ENCODE assay signal across 8 mouse cellular contexts in genomic region chr7:30625530-30626384, GRCm38 (mm10). TPM values are rescaled to one million over a fixed set of nuclear protein-coding genes. Genes with fewer than 3 reads are reported as not detected.
DNase-seq lines count a peak whose midpoint lies in the region; ATAC-seq and TF ChIP-seq lines count a peak whose summit lies in the region.

Gene Cox6b1 (minus strand): TSS chr7:30626151.

- peak within 1 kb of the TSS; percentile 84 for H3K4me3 ChIP-seq in C2C12 (ENCODE audit: insufficient read depth, poor library complexity, severe bottlenecking)
- peak within 1 kb of the TSS; percentile 95 for H3K4me3 ChIP-seq in heart, embryonic 10.5 days
- peak within 1 kb of the TSS; percentile 75 for H3K4me3 ChIP-seq in kidney, embryonic 16.5 days (ENCODE audit: low read length)
- H3K4me3 ChIP-seq in liver, adult 2 months (ENCODE audit: insufficient read depth, low read depth, low read length), result peak within 1 kb of the TSS; percentile 97
- peak within 1 kb of the TSS; percentile 79 for H3K4me3 ChIP-seq in myocyte

- peaks cover 22% of the 10 kb centered on the region for H3K4me1 ChIP-seq in heart, embryonic 10.5 days
- peaks cover 7% of the 10 kb centered on the region for H3K4me1 ChIP-seq in kidney, embryonic 16.5 days (ENCODE audit: insufficient read depth, low read length)
- peaks cover 12% of the 10 kb centered on the region for H3K4me1 ChIP-seq in liver, adult 2 months (ENCODE audit: control insufficient read depth, insufficient read depth, low read length)

- H3K4me2 ChIP-seq in kidney, embryonic 16.5 days (replicated peaks; ENCODE audit: low read depth, low read length), result peak within 1 kb of the TSS; percentile 62
- peak within 1 kb of the TSS; percentile 82 for H3K4me2 ChIP-seq in myocyte (ENCODE audit: low read depth)

- no peaks in the 10 kb centered on the region for H3K9me3 ChIP-seq in heart, embryonic 10.5 days
- no peaks in the 10 kb centered on the region for H3K9me3 ChIP-seq in kidney, embryonic 16.5 days (ENCODE audit: low read length)

- H3K27me3 ChIP-seq in C2C12 (ENCODE audit: control insufficient read depth, insufficient read depth, insufficient read length) (peaks cover 9% of the 10 kb centered on the region), myocyte (ENCODE audit: control insufficient read depth, insufficient read depth, insufficient read length) (peaks cover 23% of the 10 kb centered on the region)
- H3K27me3 ChIP-seq in heart, embryonic 10.5 days (ENCODE audit: insufficient read depth, poor library complexity, severe bottlenecking), result 0 out of 2 replicates have a peak, but pooled peaks cover 2% of the 10 kb centered on the region
- peaks cover 6% of the 10 kb centered on the region; the same call in 1 of the 2 replicates for H3K27me3 ChIP-seq in kidney, embryonic 16.5 days (ENCODE audit: insufficient read depth, low read length)
- no peaks in the 10 kb centered on the region for H3K27me3 ChIP-seq in liver, adult 2 months (ENCODE audit: control insufficient read depth, insufficient read depth, low read length)
- no peaks in the 10 kb centered on the region for H3K27me3 ChIP-seq in splenic B cell, adult 2 months (ENCODE audit: control insufficient read depth, insufficient read depth, low read length, poor library complexity, severe bottlenecking)

- H3K27ac ChIP-seq in heart, embryonic 10.5 days, result peak within 1 kb of the TSS; percentile 96
- H3K27ac ChIP-seq in kidney, embryonic 16.5 days (ENCODE audit: low read length), result peak within 1 kb of the TSS; percentile 61; the same call in 1 of the 2 replicates
- H3K27ac ChIP-seq in liver, adult 2 months (replicated peaks; ENCODE audit: insufficient read depth, low read depth, low read length), result peak within 1 kb of the TSS; percentile 99

- H3ac ChIP-seq in C2C12 (ENCODE audit: control insufficient read depth, insufficient read length, low read depth), result peak within 1 kb of the TSS; percentile 77
- H3ac ChIP-seq in myocyte (ENCODE audit: control insufficient read depth, insufficient read length), result peak within 1 kb of the TSS; percentile 14

- 2% methylated on average over 44 of the region's 44 CpGs for WGBS in heart, embryonic 10.5 days
- WGBS in kidney, embryonic 16.5 days, result 2% methylated on average over 44 of the region's 44 CpGs
- under 1% methylated on average over 44 of the region's 44 CpGs for WGBS in liver, adult 2 months

- H3K79me3 ChIP-seq in C2C12 (ENCODE audit: low read depth), result peaks cover 20% of the 10 kb centered on the region

- TF ChIP-seq POLR2A in liver, adult 2 months (IDR thresholded peaks at IDR 0.05; ENCODE audit: extremely low read depth, insufficient read depth, low read length), result peak; percentile 52; the same call in 1 of the 2 replicates
- TF ChIP-seq POLR2A in myocyte (IDR thresholded peaks at IDR 0.05; ENCODE audit: insufficient read length, low read depth), result peak; percentile 69

- peak; percentile 98 for ATAC-seq in erythroblast, adult 5-6 weeks (replicated peaks; ENCODE audit: low FRiP score, poor library complexity, severe bottlenecking)
- peak; percentile 94 for ATAC-seq in kidney, embryonic 16.5 days (ENCODE audit: low FRiP score, low TSS enrichment)

- H3K36me3 ChIP-seq in C2C12 (ENCODE audit: control insufficient read depth, insufficient read depth) (peaks cover 23% of the 10 kb centered on the region), myocyte (ENCODE audit: control insufficient read depth, insufficient read depth) (peaks cover 12% of the 10 kb centered on the region)
- H3K36me3 ChIP-seq in heart, embryonic 10.5 days, result peaks cover 36% of the 10 kb centered on the region
- peaks cover 27% of the 10 kb centered on the region for H3K36me3 ChIP-seq in kidney, embryonic 16.5 days (ENCODE audit: insufficient read depth, low read length)
- H3K36me3 ChIP-seq in liver, adult 2 months (ENCODE audit: control insufficient read depth, insufficient read depth, low read length), result peaks cover 22% of the 10 kb centered on the region
- H3K36me3 ChIP-seq in splenic B cell, adult 2 months (ENCODE audit: control insufficient read depth, insufficient read depth, low read length, poor library complexity, severe bottlenecking), result no peaks in the 10 kb centered on the region; the same call in 1 of the 2 replicates

- TF ChIP-seq CTCF in C2C12 (IDR thresholded peaks at IDR 0.05; ENCODE audit: control insufficient read depth, insufficient read depth, insufficient read length), result no peak
- no peak for TF ChIP-seq CTCF in liver, adult 2 months (IDR thresholded peaks at IDR 0.05; ENCODE audit: low read depth, low read length)

- H3K9ac ChIP-seq in kidney, embryonic 16.5 days (replicated peaks; ENCODE audit: low read length), result peak within 1 kb of the TSS; percentile 88
- peak within 1 kb of the TSS; percentile 97 for H3K9ac ChIP-seq in liver, adult 2 months (ENCODE audit: low read depth, low read length)

- peak; percentile 98 for DNase-seq in brain, adult 2 months (ENCODE audit: low read depth, low spot score)
- peak; percentile 97 for DNase-seq in heart, embryonic 10.5 days (ENCODE audit: low spot score)
- peak; percentile 90 for DNase-seq in liver, adult 2 months (ENCODE audit: extremely low read depth, low read depth, low spot score)
- DNase-seq in splenic B cell, adult 2 months (ENCODE audit: low read depth, low spot score), result peak; percentile 97

- H3K79me2 ChIP-seq in C2C12 (ENCODE audit: control insufficient read depth, insufficient read depth) (peaks cover 37% of the 10 kb centered on the region), myocyte (ENCODE audit: control insufficient read depth, insufficient read depth) (peaks cover 40% of the 10 kb centered on the region)
- peaks cover 25% of the 10 kb centered on the region for H3K79me2 ChIP-seq in liver, adult 2 months (ENCODE audit: control insufficient read depth, insufficient read depth, low read length)

TF ChIP-seq in C2C12, 6 proteins besides CTCF, POLR2A, EP300 and RAD21:
- TF ChIP-seq MAX (IDR thresholded peaks at IDR 0.05) (peak; percentile 44), CEBPB (IDR thresholded peaks at IDR 0.05; ENCODE audit: low read depth) (no peak), USF1 (IDR thresholded peaks at IDR 0.05; ENCODE audit: low read depth) (no peak), MYOG (IDR thresholded peaks at IDR 0.05; ENCODE audit: control insufficient read depth, extremely low read depth, insufficient read length) (no peak), MYOD1 (IDR thresholded peaks at IDR 0.05; ENCODE audit: control insufficient read depth, insufficient read length, low read depth) (no peak), FOSL1 (IDR thresholded peaks at IDR 0.05; ENCODE audit: insufficient read depth, low read length, poor library complexity, severe bottlenecking) (no peak)

TF ChIP-seq in myocyte, 11 proteins besides CTCF, POLR2A, EP300 and RAD21:
- TF ChIP-seq REST (IDR thresholded peaks at IDR 0.05; ENCODE audit: insufficient read depth, insufficient read length) (no peak), POLR2AphosphoS2 (IDR thresholded peaks at IDR 0.05; ENCODE audit: insufficient read length, low read depth) (peak; percentile 66)

RNA-seq across cellular contexts. Expression of gene Cox6b1, which starts in this region (rescaled TPM):
- 795 TPM for polyA plus RNA-seq in C2C12 (2012; fragmentation: generic; extraction: Trizol)
- total RNA-seq in erythroblast, adult 5-6 weeks (2015; ENCODE audit: low replicate concordance), result 74.4 and 173 TPM in 2 replicates
- total RNA-seq in erythroblast, adult 5-6 weeks (2017; ENCODE audit: low replicate concordance), result 135 and 145 TPM in 2 replicates
- 1,107 and 1,574 TPM in 2 replicates for polyA plus RNA-seq in heart, embryonic 10.5 days (2016; fragmentation: Nextera tagmentation; extraction: Ambion mirVana)
- polyA plus RNA-seq in kidney, embryonic 16.5 days (2015; fragmentation: Nextera tagmentation; extraction: Ambion mirVana), result 1,049 TPM in 2 replicates
- total RNA-seq in liver, adult 2 months (2014; rRNA removed), result 640 and 781 TPM in 2 replicates
- 399 and 416 TPM in 2 replicates for polyA plus RNA-seq in liver, adult 2 months (2012; rRNA removed)
- polyA plus RNA-seq in myocyte (2012; fragmentation: generic; extraction: Trizol), result 1,108 TPM

Comparison
In these comparisons a context has a peak if more than half of its experiments do, and no peak if none do; other contexts are left out.
1. Peak in every context shown above with its lines: DNase-seq, ATAC-seq, H3K4me3 ChIP-seq and H3K27ac ChIP-seq.